Mouse (Mus musculus) stomach, postnatal 0 days (tissue): ENCODE results near the gene Ada.

Experiments
- CTCF ChIP-seq: IDR thresholded peaks from 2 replicates; pipeline ENCODE4 v1.5.1; 2016; ENCODE audit warnings: antibody characterized with exemption, low read depth, mild to moderate bottlenecking, moderate library complexity
- EP300 ChIP-seq: optimal IDR thresholded peaks from 2 replicates; pipeline ENCODE3; 2016; ENCODE audit warnings: antibody characterized with exemption

DNA sequence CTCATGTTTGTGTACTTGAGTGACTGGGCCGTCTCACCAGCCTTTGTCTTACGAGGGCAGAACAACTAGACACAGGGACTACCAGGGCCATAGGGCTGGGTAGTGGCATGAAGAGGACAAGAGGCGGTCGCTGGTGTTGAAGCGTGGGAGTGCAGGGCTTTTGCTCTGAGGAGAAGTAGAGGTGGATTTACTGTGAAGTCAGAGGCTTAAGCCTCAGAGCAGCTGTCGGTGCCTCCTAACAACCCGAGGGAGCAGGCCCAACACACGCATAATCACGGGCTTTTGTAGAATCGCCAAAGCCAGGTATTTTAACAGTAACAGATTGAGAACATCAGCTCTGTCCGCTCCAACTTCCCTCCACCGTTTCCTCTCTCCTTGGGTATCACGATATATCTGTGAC is 26.6 kb upstream of the Ada start:
- TF ChIP-seq CTCF (no peak), EP300 (no peak)
